Mouse (Mus musculus) heart, embryonic 12.5 days (tissue): ENCODE results near the gene Lrfn3. TPM values are rescaled to one million over a fixed set of nuclear protein-coding genes. Genes with fewer than 3 reads are reported as not detected.

Experiments
- ATAC-seq: fragments of 200-750 bp; cut with Nextera tagmentation; 2 replicates; pipeline ENCODE4 v1.8.0; 2017; ENCODE audit warnings: moderate TSS enrichment, moderate library complexity; ENCODE audit not compliant: insufficient number of reproducible peaks, low FRiP score
- H3K27ac ChIP-seq: fragments of 300-500 bp; sonication (generic); 2 replicates; pipeline ENCODE4 v1.5.1; 2016; ENCODE audit warnings: mild to moderate bottlenecking, moderate library complexity; ENCODE audit not compliant: poor library complexity, severe bottlenecking
- H3K27me3 ChIP-seq: fragments of 300-500 bp; sonication (generic); replicated peaks from 2 replicates; pipeline ENCODE4 v1.6.1; 2016; ENCODE audit warnings: mild to moderate bottlenecking, moderate library complexity
- H3K36me3 ChIP-seq: fragments of 300-500 bp; sonication (generic); 2 replicates; pipeline ENCODE4 v1.6.1; 2016; ENCODE audit warnings: mild to moderate bottlenecking, moderate library complexity
- H3K4me1 ChIP-seq: fragments of 300-500 bp; sonication (generic); replicated peaks from 2 replicates; pipeline ENCODE4 v1.6.1; 2016; ENCODE audit warnings: mild to moderate bottlenecking
- H3K4me2 ChIP-seq: fragments of 300-500 bp; sonication (generic); 2 replicates; pipeline ENCODE4 v1.6.1; 2016; ENCODE audit warnings: mild to moderate bottlenecking, moderate library complexity
- H3K4me3 ChIP-seq: fragments of 300-500 bp; sonication (generic); 2 replicates; pipeline ENCODE4 v1.5.1; 2016; ENCODE audit warnings: mild to moderate bottlenecking
- H3K9ac ChIP-seq: fragments of 300-500 bp; sonication (generic); 2 replicates; pipeline ENCODE4 v1.6.1; 2016; ENCODE audit warnings: mild to moderate bottlenecking, moderate library complexity
- H3K9me3 ChIP-seq: fragments of 300-500 bp; sonication (generic); replicated peaks from 2 replicates; pipeline ENCODE4 v1.6.1; 2016; ENCODE audit warnings: mild to moderate bottlenecking, moderate library complexity
- WGBS: fragments of 180-500 bp; shearing (Covaris S2); methylation state at CpG from one replicate; pipeline ENCODE4 v1.1.7; 2016; 5-methylcytosine and 5-hydroxymethylcytosine counted together
- polyA plus RNA-seq: library from polyadenylated mRNA; unstranded; fragments of >200 nt; fragmentation: Nextera tagmentation; extraction: Ambion mirVana; gene quantifications from 2 replicates; pipeline ENCODE4 v1.2.1, GENCODE M21; 2016

The Lrfn3 gene
- polyA plus RNA-seq, 1 experiment from 2014 or later, result 2.8 TPM

DNA sequence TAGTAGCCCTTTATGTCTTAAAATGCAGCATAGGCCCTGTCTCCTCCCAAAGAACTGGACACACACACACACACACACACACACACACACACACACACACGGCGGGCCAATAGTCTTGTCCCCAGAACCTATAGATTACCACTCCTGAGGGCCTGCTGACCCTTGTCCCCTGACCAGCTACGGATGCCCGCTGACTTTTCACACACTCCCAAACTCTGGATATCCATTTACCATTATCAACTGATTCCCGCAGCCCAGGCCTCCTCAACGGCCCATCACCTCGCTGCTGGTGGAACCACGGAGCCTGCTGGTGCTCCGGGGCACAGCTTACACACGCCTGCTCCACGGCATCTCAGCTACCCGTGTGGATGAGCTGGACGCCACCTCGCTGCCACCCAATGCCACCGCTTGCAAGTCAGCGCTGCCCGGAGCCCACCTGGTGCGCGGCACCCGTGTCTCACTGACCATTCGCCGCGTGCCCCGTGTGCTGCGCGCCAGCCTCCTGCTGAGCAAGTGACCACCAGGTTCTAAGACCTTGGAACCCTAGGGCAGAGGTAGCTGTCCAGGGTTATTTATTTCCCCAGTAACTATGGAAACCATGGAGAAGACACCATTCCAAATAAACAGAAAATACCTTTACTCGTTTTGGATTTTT lies 48.8 kb downstream of the Lrfn3 start:
- Histone ChIP-seq H3K27me3 (0 out of 2 replicates have a peak, but pooled peaks cover 3% of the 10 kb centered on the region), H3K4me1 (peaks cover 24% of the 10 kb centered on the region), H3K4me3 (no peak overlapping the region), H3K9me3 (no peaks in the 10 kb centered on the region), H3K36me3 (peaks cover 28% of the 10 kb centered on the region), H3K27ac (no peak overlapping the region), H3K9ac (no peak overlapping the region), H3K4me2 (no peak overlapping the region)
- no peak for ATAC-seq
- 48% methylated on average over 27 of the region's 27 CpGs for WGBS

- WGBS, result 83% methylated on average over 12 of the region's 12 CpGs
- H3K4me1 ChIP-seq, result peaks cover 25% of the 10 kb centered on the region
- peaks cover 31% of the 10 kb centered on the region for H3K36me3 ChIP-seq
- no peak overlapping the region for H3K4me2 ChIP-seq
- no peak overlapping the region for H3K9ac ChIP-seq
- H3K27ac ChIP-seq, result no peak overlapping the region
- no peaks in the 10 kb centered on the region for H3K9me3 ChIP-seq
- no peak overlapping the region for H3K4me3 ChIP-seq
- H3K27me3 ChIP-seq, result 0 out of 2 replicates have a peak, but pooled peaks cover 3% of the 10 kb centered on the region
- no peak for ATAC-seq
Measured at GRCm38 (mm10) chr7:30310136-30310535, 52.4 kb downstream of the Lrfn3 start.

- Histone ChIP-seq H3K9ac (peak overlapping the region; percentile 77), H3K4me2 (peak overlapping the region; percentile 94), H3K36me3 (peaks cover 31% of the 10 kb centered on the region), H3K4me1 (peaks cover 19% of the 10 kb centered on the region), H3K27me3 (0 out of 2 replicates have a peak, but pooled peaks cover 3% of the 10 kb centered on the region), H3K9me3 (no peaks in the 10 kb centered on the region), H3K4me3 (peak overlapping the region; percentile 74), H3K27ac (no peak overlapping the region)
- ATAC-seq, result no peak
- WGBS, result 54% methylated on average over 15 of the region's 15 CpGs
Measured at GRCm38 (mm10) chr7:30309395-30310129, 53.0 kb downstream of the Lrfn3 start.

DNA sequence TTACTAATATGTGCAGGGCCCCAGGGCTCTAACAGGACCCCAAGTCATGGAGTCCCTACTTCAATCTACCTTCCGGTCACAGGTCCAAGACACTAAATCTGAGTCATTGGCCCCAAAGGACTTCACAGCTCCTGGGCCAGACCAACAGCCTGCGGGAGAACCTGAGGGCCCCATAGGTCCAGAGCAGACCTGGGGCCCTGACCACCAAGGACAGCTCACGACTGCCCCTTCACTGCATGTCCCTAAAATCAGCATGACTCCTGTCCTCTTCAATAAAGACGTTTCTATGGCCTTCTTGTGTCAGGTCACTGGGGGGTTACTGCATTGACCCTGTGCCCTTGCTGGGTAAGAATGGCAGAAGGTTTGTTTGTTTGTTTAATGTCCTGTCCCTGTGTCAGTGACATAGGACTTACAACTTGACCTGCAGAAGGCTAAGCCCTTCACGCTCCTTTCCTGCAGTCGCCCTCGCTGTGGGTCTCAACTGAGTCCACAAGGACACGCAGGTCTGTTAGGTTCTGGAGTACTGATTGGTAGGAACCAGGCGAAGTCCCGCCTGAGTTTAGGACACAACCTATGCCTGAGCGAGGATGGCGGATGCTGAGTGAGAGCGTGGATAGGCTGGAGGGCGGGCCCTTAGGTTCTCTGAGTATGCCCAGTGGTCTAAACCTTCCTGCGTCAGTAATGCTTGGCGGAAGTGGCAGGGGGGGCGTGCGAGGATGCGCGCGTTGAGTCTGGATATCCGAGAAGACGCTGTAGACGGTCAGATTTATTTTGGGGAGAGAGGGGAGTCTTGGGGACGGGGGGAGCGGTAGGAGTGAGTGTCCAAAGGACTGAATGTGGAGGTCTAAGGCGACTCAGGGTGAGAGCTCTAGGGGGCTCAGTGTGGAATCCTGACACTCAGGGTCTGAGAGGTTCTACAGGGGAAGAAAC lies 54.2 kb downstream of the Lrfn3 start, which contains the start of gene Alkbh6:
Gene Alkbh6 (plus strand): TSS at position 642 of the 930 bp plus-strand sequence.
- peak within 1 kb of the TSS; percentile 74 for H3K4me3 ChIP-seq
- peak within 1 kb of the TSS; percentile 81 for H3K27ac ChIP-seq
- no peaks in the 10 kb centered on the region for H3K27me3 ChIP-seq
- peak within 1 kb of the TSS; percentile 77 for H3K9ac ChIP-seq
- H3K9me3 ChIP-seq, result no peaks in the 10 kb centered on the region
- 4% methylated on average over 27 of the region's 27 CpGs for WGBS
- H3K4me1 ChIP-seq, result peaks cover 16% of the 10 kb centered on the region
- peak; percentile 99 for ATAC-seq
- peaks cover 34% of the 10 kb centered on the region for H3K36me3 ChIP-seq
- H3K4me2 ChIP-seq, result peak within 1 kb of the TSS; percentile 94

GRCm38 (mm10) chr7:30306083-30306779 lies 56.3 kb downstream of the Lrfn3 start:
- Histone ChIP-seq H3K4me2 (no peak overlapping the region), H3K4me1 (peaks cover 16% of the 10 kb centered on the region), H3K4me3 (no peak overlapping the region), H3K27me3 (no peaks in the 10 kb centered on the region), H3K27ac (no peak overlapping the region), H3K9me3 (no peaks in the 10 kb centered on the region), H3K9ac (no peak overlapping the region), H3K36me3 (peaks cover 24% of the 10 kb centered on the region)
- ATAC-seq, result no peak
- 95% methylated on average over 16 of the region's 16 CpGs for WGBS

Other genes starting within 250 kb of the Lrfn3 start
- 11.6 TPM in 2 replicates for gene Zfp382, start 240.8 kb downstream of the Lrfn3 start, polyA plus RNA-seq
- 10.5 TPM in 2 replicates for gene Zfp146, start 193.0 kb downstream of the Lrfn3 start, polyA plus RNA-seq
- 300 and 306 TPM in 2 replicates for gene Cox7a1, start 178.6 kb downstream of the Lrfn3 start, polyA plus RNA-seq
- 77.0 and 83.4 TPM in 2 replicates for gene Capns1, start 164.0 kb downstream of the Lrfn3 start, polyA plus RNA-seq
- 101 and 105 TPM in 2 replicates for gene Polr2i, start 130.8 kb downstream of the Lrfn3 start, polyA plus RNA-seq
- gene Tbcb, start 130.5 kb downstream of the Lrfn3 start, polyA plus RNA-seq, result 155 and 162 TPM in 2 replicates
- not detected in 2 replicates for gene Ovol3, start 127.0 kb downstream of the Lrfn3 start, polyA plus RNA-seq
- gene Thap8, start 82.7 kb downstream of the Lrfn3 start, polyA plus RNA-seq, result 0.27 and 0.32 TPM in 2 replicates
- 9.3 and 9.9 TPM in 2 replicates for gene Wdr62, start 82.4 kb downstream of the Lrfn3 start, polyA plus RNA-seq
- 17.2 and 20.2 TPM in 2 replicates for gene Clip3, start 71.0 kb downstream of the Lrfn3 start, polyA plus RNA-seq
- 56.8 and 59.0 TPM in 2 replicates for gene Alkbh6, start 54.1 kb downstream of the Lrfn3 start, polyA plus RNA-seq
- 18.4 and 19.5 TPM in 2 replicates for gene Syne4, start 48.0 kb downstream of the Lrfn3 start, polyA plus RNA-seq
- gene E130208F15Rik, start 41.0 kb downstream of the Lrfn3 start, polyA plus RNA-seq, result 1.7 and 2.9 TPM in 2 replicates
- 16.7 and 17.0 TPM in 2 replicates for gene Sdhaf1, start 38.9 kb downstream of the Lrfn3 start, polyA plus RNA-seq
- 9.5 and 9.8 TPM in 2 replicates for gene Tyrobp, start 51.0 kb upstream of the Lrfn3 start, polyA plus RNA-seq
- gene Hcst, start 57.1 kb upstream of the Lrfn3 start, polyA plus RNA-seq, result 1.1 TPM in 1 of 2 replicates, not detected in the other
- 0.95 and 1.3 TPM in 2 replicates for gene Nfkbid, start 59.0 kb upstream of the Lrfn3 start, polyA plus RNA-seq
- 41.6 and 43.4 TPM in 2 replicates for gene Aplp1, start 82.8 kb upstream of the Lrfn3 start, polyA plus RNA-seq
- gene Kirrel2, start 94.9 kb upstream of the Lrfn3 start, polyA plus RNA-seq, result 1.1 and 1.3 TPM in 2 replicates
- gene Nphs1, start 95.5 kb upstream of the Lrfn3 start, polyA plus RNA-seq, result 0.06 and 0.23 TPM in 2 replicates
- gene Prodh2, start 130.8 kb upstream of the Lrfn3 start, polyA plus RNA-seq, result 1.00 TPM in 1 of 2 replicates, not detected in the other
- 10.1 and 10.9 TPM in 2 replicates for gene Arhgap33, start 172.3 kb upstream of the Lrfn3 start, polyA plus RNA-seq
- gene Hspb6, start 189.4 kb upstream of the Lrfn3 start, polyA plus RNA-seq, result 30.5 and 31.6 TPM in 2 replicates
- 9.3 and 12.7 TPM in 2 replicates for gene Proser3, start 189.5 kb upstream of the Lrfn3 start, polyA plus RNA-seq
- 31.1 and 34.8 TPM in 2 replicates for gene Lin37, start 197.1 kb upstream of the Lrfn3 start, polyA plus RNA-seq
- gene U2af1l4, start 200.5 kb upstream of the Lrfn3 start, polyA plus RNA-seq, result 82.4 and 88.8 TPM in 2 replicates
- gene Gm49396, start 200.6 kb upstream of the Lrfn3 start, polyA plus RNA-seq, result 10.5 and 10.6 TPM in 2 replicates
- 115 and 124 TPM in 2 replicates for gene Psenen, start 200.9 kb upstream of the Lrfn3 start, polyA plus RNA-seq
- 2.7 and 3.7 TPM in 2 replicates for gene Igflr1, start 202.7 kb upstream of the Lrfn3 start, polyA plus RNA-seq
- 4.9 and 5.1 TPM in 2 replicates for gene Kmt2b, start 226.0 kb upstream of the Lrfn3 start, polyA plus RNA-seq
- gene Zbtb32, start 236.1 kb upstream of the Lrfn3 start, polyA plus RNA-seq, result 0.09 and 0.44 TPM in 2 replicates